Mouse (Mus musculus) heart, adult 2 months (tissue): Measurements from ENCODE around the gene Itpr2. TPM values are rescaled to one million over a fixed set of nuclear protein-coding genes. Genes with fewer than 3 reads are reported as not detected.
A peak's percentile ranks its signal among the peaks of the same experiment; 100 is the strongest.

Source experiments
- DNase-seq, 2 experiments: peaks; one replicate each; pipeline ENCODE4 v3.0.0; 2021
- H3K27ac ChIP-seq: fragments of 200-600 bp; 2 replicates; pipeline ENCODE4 v1.8.1; 2022
- H3K27me3 ChIP-seq: fragments of 200-500 bp; 2 replicates; pipeline ENCODE4 v1.6.1; 2012; ENCODE audit warnings: mild to moderate bottlenecking, low read length, inconsistent platforms, mixed read lengths; ENCODE audit not compliant: control insufficient read depth, insufficient read depth
- H3K36me3 ChIP-seq: fragments of 200-500 bp; 2 replicates; pipeline ENCODE4 v1.6.1; 2012; ENCODE audit warnings: low read length, inconsistent platforms; ENCODE audit not compliant: control insufficient read depth, insufficient read depth
- H3K4me1 ChIP-seq: fragments of 200-500 bp; 2 replicates; pipeline ENCODE4 v1.6.1; 2011; ENCODE audit warnings: low read length; ENCODE audit not compliant: control insufficient read depth, insufficient read depth
- H3K4me3 ChIP-seq: fragments of 200-600 bp; 2 replicates; pipeline ENCODE4 v1.8.1; 2022
- H3K79me2 ChIP-seq: fragments of 200-500 bp; replicated peaks from 2 replicates; pipeline ENCODE4 v1.6.1; 2012; ENCODE audit warnings: mild to moderate bottlenecking, inconsistent platforms, low read length, moderate library complexity, mixed read lengths; ENCODE audit not compliant: control insufficient read depth, insufficient read depth
- H3K9ac ChIP-seq: fragments of 200-500 bp; 2 replicates; pipeline ENCODE4 v1.6.1; 2012; ENCODE audit warnings: low read depth, mild to moderate bottlenecking, control low read depth, inconsistent platforms, low read length, mixed read lengths
- CTCF ChIP-seq: fragments of 200-600 bp; IDR thresholded peaks from 2 replicates; pipeline ENCODE4 v1.8.1; 2022; ENCODE audit warnings: antibody characterized with exemption, mild to moderate bottlenecking, moderate library complexity
- EP300 ChIP-seq: fragments of 200-500 bp; IDR thresholded peaks from 2 replicates; pipeline ENCODE4 v1.6.1; 2011; ENCODE audit warnings: low read depth, low read length, control low read depth; ENCODE audit not compliant: insufficient read depth
- POLR2A ChIP-seq: fragments of 200-500 bp; IDR thresholded peaks from 2 replicates; pipeline ENCODE4 v1.6.1; 2011; ENCODE audit warnings: mild to moderate bottlenecking, low read depth, low read length, control low read depth; ENCODE audit not compliant: insufficient read depth
- WGBS: fragments of 180-500 bp; shearing (Covaris S2); methylation state at CpG from one replicate; pipeline ENCODE4 v1.1.7; 2018; 5-methylcytosine and 5-hydroxymethylcytosine counted together
- intact Hi-C: fragments of 180-260 bp; cut with DNase I; formaldehyde crosslinking; loops from one replicate; pipeline ENCODE4 v1.15.1; 2025
- polyA plus RNA-seq: library from polyadenylated mRNA; depleted of rRNA; stranded (reverse); fragments of >200 nt; gene quantifications from 2 replicates; pipeline ENCODE4 v1.2.3, GENCODE M21; 2012
- total RNA-seq, 2 experiments: library from RNA; stranded (reverse); gene quantifications; 2 replicates each; pipeline ENCODE4 v1.2.3; 2021

Itpr2 gene
- total and polyA plus RNA-seq, 3 experiments: 6.6 to 23.7 (median 20.1) TPM

DNA sequence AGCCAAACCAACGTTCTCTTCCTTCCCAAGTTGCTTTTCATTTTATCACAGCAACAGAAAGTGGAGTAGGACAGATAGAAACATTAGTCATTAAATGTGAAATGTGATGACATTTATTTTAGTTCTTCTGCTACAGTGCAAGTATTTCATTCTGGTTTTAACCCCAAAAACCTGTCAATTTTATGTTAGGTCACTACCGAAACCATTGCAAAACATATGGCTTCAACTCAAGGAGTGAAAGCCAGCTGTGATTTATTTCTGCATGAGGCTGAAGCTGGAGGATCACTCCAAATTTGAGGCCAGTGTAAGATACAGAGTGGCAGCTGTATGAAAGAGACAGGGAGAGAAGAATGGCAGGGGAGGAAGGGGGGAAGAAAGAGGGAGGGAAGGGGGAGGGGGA is 85.6 kb downstream of the Itpr2 start:
- no peaks in the 10 kb centered on the region for H3K4me1 ChIP-seq
- no peaks in the 10 kb centered on the region for H3K79me2 ChIP-seq
- no peaks in the 10 kb centered on the region for H3K36me3 ChIP-seq
- no peak for TF ChIP-seq POLR2A
- TF ChIP-seq EP300: no peak
- TF ChIP-seq CTCF: no peak
- H3K27me3 ChIP-seq: no peaks in the 10 kb centered on the region
- no peak overlapping the region for H3K4me3 ChIP-seq
- H3K27ac ChIP-seq: no peak overlapping the region
- WGBS: 63% methylated on average over 2 of the region's 2 CpGs
- no peak for DNase-seq
- no peak overlapping the region for H3K9ac ChIP-seq
- intact Hi-C loops: no loop called here

DNA sequence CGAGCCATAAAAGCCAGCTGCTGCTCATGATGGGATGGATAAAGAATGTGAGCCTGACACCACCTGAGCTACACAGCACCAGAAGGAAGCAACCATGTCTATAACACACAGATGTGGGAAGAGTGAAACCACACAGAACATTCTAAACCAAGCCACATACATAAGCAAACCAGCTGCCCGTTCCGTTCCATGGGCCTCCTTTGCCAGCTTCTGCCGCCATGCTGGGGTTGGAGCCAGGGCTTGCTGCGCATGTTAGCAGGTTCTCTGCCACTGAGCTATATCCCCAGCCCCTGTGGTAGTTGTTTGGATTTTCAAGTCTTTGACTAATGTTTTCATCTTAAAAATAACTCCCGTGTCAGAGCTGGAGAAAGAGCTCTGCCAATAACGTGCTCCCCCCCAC is 87.9 kb downstream of the Itpr2 start:
- no peak overlapping the region for H3K27ac ChIP-seq

DNA sequence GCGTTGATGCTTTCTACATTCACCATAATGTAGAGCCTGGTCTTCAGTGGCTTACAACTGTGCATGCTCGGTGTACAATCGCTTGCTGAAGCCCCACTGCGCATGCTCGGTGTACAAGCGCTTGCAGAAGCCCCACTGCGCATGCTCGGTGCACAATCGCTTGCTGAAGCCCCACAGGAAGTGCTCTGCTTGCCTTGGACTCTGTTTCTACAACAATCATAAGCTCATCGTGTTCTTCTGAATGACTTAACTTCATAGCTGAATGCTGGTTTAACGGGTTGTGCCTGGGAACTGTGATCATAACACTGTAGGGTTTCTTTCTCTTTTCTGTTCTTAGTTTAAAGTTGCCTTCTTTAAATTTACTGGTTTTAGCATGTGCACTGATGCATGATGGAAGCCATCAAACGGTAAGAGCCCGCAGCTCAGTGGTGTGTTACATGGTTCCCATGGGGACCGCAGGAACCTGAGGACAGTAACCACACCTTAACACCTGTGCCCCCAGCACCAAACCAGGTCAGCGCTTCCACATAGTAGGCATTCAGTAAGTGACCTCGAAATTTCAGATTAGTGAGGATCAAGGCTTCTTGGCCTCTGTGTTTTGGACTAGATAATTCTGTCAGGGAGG is 90.5 kb downstream of the Itpr2 start:
- no peak overlapping the region for H3K27ac ChIP-seq
- WGBS: 82% methylated on average over 16 of the region's 16 CpGs

More for the DNA sequence above, 87.9 kb downstream of the Itpr2 start:
- Histone ChIP-seq H3K9ac (no peak overlapping the region), H3K4me1 (peaks cover 2% of the 10 kb centered on the region; the same call in 1 of the 2 replicates), H3K27me3 (no peaks in the 10 kb centered on the region), H3K79me2 (no peaks in the 10 kb centered on the region), H3K4me3 (no peak overlapping the region), H3K36me3 (no peaks in the 10 kb centered on the region)
- TF ChIP-seq CTCF (no peak), EP300 (no peak), POLR2A (no peak)
- 65% methylated on average over 7 of the region's 7 CpGs for WGBS
- no peak for DNase-seq
- intact Hi-C loops: loop anchor here (5.0 kb wide), 2 partner anchors 88 to 133 kb away; partner anchors contain the start of gene Itpr2

DNA sequence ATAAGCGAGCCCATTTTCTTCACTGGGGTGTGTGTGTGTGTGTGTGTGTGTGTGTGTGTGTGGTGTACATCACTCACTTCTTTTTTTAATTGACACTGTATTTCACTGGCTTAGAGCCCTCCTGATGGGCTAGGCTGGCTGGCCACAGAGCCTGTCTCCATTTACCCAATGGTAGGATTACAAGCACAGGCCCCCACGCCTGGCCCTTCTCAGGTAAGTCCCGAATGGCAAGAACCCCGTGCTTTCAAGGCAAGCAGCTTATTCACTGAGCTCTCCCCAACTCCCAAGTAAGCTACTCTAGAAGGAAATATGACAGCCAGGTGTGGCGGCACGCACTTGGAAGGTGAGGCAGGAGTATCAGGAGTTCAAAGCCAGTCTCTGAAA is 91.6 kb downstream of the Itpr2 start:
- H3K27me3 ChIP-seq: no peaks in the 10 kb centered on the region
- no peaks in the 10 kb centered on the region for H3K36me3 ChIP-seq
- WGBS: 80% methylated on average over 6 of the region's 6 CpGs
- intact Hi-C loops: loop anchor here (5.0 kb wide), 2 partner anchors 92 to 137 kb away; partner anchors contain the start of gene Itpr2
- H3K4me1 ChIP-seq: peaks cover 2% of the 10 kb centered on the region; the same call in 1 of the 2 replicates
- no peak for DNase-seq
- no peak overlapping the region for H3K4me3 ChIP-seq
- H3K27ac ChIP-seq: peak overlapping the region; percentile 38
- H3K79me2 ChIP-seq: no peaks in the 10 kb centered on the region
- TF ChIP-seq EP300 (no peak), POLR2A (no peak)
- no peak overlapping the region for H3K9ac ChIP-seq

More for the DNA sequence above, 90.5 kb downstream of the Itpr2 start:
- Histone ChIP-seq H3K9ac (no peak overlapping the region), H3K27me3 (no peaks in the 10 kb centered on the region), H3K4me1 (peaks cover 2% of the 10 kb centered on the region; the same call in 1 of the 2 replicates), H3K36me3 (no peaks in the 10 kb centered on the region), H3K4me3 (no peak overlapping the region), H3K79me2 (no peaks in the 10 kb centered on the region)
- DNase-seq: peak in 1 of 2 experiments; percentile 26
- intact Hi-C loops: loop anchor here (5.0 kb wide), 2 partner anchors 91 to 136 kb away; partner anchors contain the start of gene Itpr2
- TF ChIP-seq CTCF (no peak), EP300 (no peak), POLR2A (no peak)

DNA sequence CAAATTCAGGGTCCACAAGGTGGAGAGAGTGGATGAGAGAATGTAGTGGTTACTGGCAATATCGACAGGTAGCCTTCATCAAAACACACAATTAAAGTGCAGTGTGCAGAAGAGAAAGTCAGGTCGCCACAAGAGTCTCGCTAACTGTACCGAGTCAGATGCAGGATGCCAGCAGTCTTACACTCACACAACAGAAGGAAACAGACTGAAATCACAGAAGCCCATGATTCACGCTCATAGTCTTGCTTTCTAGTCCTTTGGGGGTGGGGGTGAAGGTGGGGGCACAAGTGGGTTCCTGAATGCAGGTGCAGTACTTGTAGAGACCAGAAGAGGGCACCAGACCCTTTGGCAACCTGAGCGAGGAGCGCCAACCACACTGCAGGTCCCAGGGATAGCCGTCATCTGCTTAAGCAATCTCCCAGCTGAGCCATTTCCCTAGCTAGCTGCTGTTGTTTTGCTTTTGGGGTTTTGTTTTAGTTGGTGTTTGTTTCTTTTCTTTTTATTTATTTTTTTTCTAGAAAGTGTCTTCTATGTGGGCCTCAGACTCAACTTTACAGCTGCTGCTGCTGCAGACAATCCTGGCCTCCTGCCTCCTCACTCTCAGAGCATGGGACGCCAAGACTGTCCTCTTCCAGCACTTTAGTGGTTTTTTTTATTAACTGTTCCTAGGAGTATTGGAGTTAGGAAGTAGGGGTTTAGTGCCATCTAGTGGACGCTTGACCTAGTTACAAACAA is 92.2 kb downstream of the Itpr2 start:
- Histone ChIP-seq H3K27me3 (no peaks in the 10 kb centered on the region), H3K36me3 (no peaks in the 10 kb centered on the region), H3K27ac (peak overlapping the region; percentile 75), H3K4me1 (peaks cover 2% of the 10 kb centered on the region; the same call in 1 of the 2 replicates), H3K9ac (no peak overlapping the region), H3K79me2 (no peaks in the 10 kb centered on the region), H3K4me3 (peak overlapping the region; percentile 34; the same call in 1 of the 2 replicates)
- WGBS: 24% methylated on average over 10 of the region's 10 CpGs
- intact Hi-C loops: loop anchor here (5.0 to 10.0 kb wide), 3 partner anchors 92 to 585 kb away; partner anchors contain the start of gene Itpr2
- peak; percentile 79 to 82 for DNase-seq
- TF ChIP-seq EP300 (peak; percentile 88; the same call in 1 of the 2 replicates), POLR2A (no peak), CTCF (peak; percentile 86)
